Mouse (Mus musculus) midbrain, embryonic 12.5 days (tissue): ENCODE measurements around the gene Ttc21b. TPM values are rescaled to one million over a fixed set of nuclear protein-coding genes. Genes with fewer than 3 reads are reported as not detected.

Experiments used
- ATAC-seq: fragments of 200-750 bp; cut with Nextera tagmentation; 2 replicates; pipeline ENCODE4 v1.8.0; 2017; ENCODE audit warnings: low read depth, moderate TSS enrichment, moderate library complexity; ENCODE audit not compliant: low FRiP score
- H3K27ac ChIP-seq: fragments of 300-500 bp; sonication (generic); replicated peaks from 2 replicates; pipeline ENCODE4 v1.5.1; 2016; ENCODE audit warnings: mild to moderate bottlenecking
- H3K27me3 ChIP-seq: fragments of 300-500 bp; sonication (generic); 2 replicates; pipeline ENCODE4 v1.6.1; 2016; ENCODE audit warnings: mild to moderate bottlenecking
- H3K36me3 ChIP-seq: fragments of 300-500 bp; sonication (generic); 2 replicates; pipeline ENCODE4 v1.6.1; 2016
- H3K4me1 ChIP-seq: fragments of 300-500 bp; sonication (generic); 2 replicates; pipeline ENCODE4 v1.6.1; 2016
- H3K4me2 ChIP-seq: fragments of 300-500 bp; sonication (generic); replicated peaks from 2 replicates; pipeline ENCODE4 v1.6.1; 2016; ENCODE audit warnings: mild to moderate bottlenecking, moderate library complexity
- H3K4me3 ChIP-seq: fragments of 300-500 bp; sonication (generic); 2 replicates; pipeline ENCODE4 v1.5.1; 2016; ENCODE audit warnings: mild to moderate bottlenecking
- H3K9ac ChIP-seq: fragments of 300-500 bp; sonication (generic); replicated peaks from 2 replicates; pipeline ENCODE4 v1.6.1; 2016; ENCODE audit warnings: mild to moderate bottlenecking, moderate library complexity
- H3K9me3 ChIP-seq: fragments of 300-500 bp; sonication (generic); 2 replicates; pipeline ENCODE4 v1.6.1; 2016; ENCODE audit warnings: mild to moderate bottlenecking
- WGBS: fragments of 180-500 bp; shearing (Covaris S2); methylation state at CpG from one replicate; pipeline ENCODE4 v1.1.7; 2016; 5-methylcytosine and 5-hydroxymethylcytosine counted together
- polyA plus RNA-seq: library from polyadenylated mRNA; unstranded; fragments of >200 nt; fragmentation: Nextera tagmentation; extraction: Ambion mirVana; gene quantifications from 2 replicates; pipeline ENCODE4 v1.2.1, GENCODE M21; 2016

Ttc21b gene
- polyA plus RNA-seq, 1 experiment from 2014 or later: 15.9 TPM

DNA sequence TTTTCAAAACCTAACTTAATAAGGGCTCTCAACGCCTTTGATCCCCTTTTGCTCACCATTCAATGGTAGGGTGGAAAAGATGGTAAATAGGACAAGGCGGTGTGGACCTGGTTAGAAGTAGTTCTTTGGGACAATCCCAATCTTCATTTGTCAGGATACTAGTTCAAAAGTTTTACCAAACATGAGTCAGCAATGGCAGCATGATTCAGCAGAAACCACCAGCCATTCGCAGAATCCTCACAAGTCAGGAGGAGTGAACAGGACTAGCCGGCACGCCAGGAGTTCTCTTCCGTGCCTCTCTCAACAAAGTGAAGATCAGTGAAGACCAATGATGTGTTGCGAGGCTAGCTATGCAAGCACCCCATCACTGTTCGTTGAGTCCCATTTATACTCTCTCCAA, 91.4 kb downstream of the Ttc21b start:
- no peak overlapping the region for H3K9ac ChIP-seq
- H3K36me3 ChIP-seq: no peaks in the 10 kb centered on the region
- WGBS: 95% methylated on average over 8 of the region's 8 CpGs
- no peak overlapping the region for H3K4me2 ChIP-seq
- no peaks in the 10 kb centered on the region for H3K4me1 ChIP-seq
- no peak overlapping the region for H3K27ac ChIP-seq
- H3K4me3 ChIP-seq: no peak overlapping the region
- no peak for ATAC-seq
- H3K9me3 ChIP-seq: no peaks in the 10 kb centered on the region
- H3K27me3 ChIP-seq: no peaks in the 10 kb centered on the region

DNA sequence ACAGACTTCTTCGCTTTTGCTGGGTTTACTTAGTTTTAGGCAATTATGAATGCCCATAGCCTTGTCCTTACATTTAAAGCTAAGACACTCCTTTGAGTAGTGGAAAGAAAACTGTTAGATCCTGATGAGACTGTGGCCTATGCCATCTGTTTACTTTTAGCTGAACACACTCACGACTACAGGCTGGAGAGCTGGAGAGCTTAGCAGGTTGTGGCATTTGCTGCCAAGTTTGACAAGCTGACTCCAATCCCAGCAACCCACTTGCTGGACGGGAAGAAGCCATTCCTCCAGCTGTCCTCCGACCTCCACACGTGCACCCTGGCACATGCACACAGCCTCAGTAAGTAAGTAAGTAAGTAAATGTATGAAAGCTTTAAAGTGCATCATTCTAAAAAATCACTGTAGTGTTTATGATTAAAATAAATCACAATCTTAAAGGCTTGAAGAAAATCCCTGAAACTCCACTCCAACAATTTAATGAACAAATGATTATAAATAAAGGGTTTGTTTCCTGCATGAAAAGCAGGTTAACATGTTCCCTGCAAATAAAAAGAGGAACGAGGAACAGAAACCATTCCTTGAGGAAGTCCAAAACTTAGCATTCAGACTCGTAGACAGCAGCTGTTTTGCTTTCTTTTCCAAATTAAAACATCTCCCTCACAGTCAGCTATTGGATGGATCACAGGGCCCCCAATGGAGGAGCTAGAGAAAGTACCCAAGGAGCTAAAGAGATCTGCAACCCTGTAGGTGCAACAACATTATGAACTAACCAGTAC, 98.1 kb downstream of the Ttc21b start:
- no peak for ATAC-seq
- 70% methylated on average over 7 of the region's 7 CpGs for WGBS
- H3K9me3 ChIP-seq: no peaks in the 10 kb centered on the region

DNA sequence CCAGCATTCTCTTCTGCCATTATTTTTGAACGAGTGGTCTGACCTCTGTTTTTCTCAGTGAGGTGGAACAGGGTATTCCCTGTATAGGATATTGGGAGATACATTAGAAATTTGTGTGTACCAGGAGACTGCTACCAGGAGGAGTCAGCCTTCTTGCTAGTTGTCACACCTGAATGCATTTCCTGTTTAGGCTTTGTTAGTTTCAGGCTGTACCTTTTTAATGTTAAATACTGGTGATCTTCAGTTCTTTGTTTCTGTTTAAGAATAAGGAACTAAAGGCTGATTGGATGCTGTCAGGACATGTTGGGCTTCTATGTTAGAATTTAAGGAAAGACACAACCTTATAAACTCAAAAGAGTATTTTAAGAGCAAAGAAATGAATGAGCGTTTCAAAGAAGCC, 105.0 kb downstream of the Ttc21b start:
- ATAC-seq: no peak
- Histone ChIP-seq H3K4me3 (no peak overlapping the region), H3K27me3 (no peaks in the 10 kb centered on the region), H3K27ac (no peak overlapping the region), H3K9ac (no peak overlapping the region), H3K36me3 (no peaks in the 10 kb centered on the region), H3K4me2 (no peak overlapping the region), H3K4me1 (no peaks in the 10 kb centered on the region), H3K9me3 (no peaks in the 10 kb centered on the region)
- 76% methylated on average over 2 of the region's 2 CpGs for WGBS

More for the DNA sequence above, 98.1 kb downstream of the Ttc21b start:
- Histone ChIP-seq H3K36me3 (no peaks in the 10 kb centered on the region), H3K4me3 (no peak overlapping the region), H3K4me2 (no peak overlapping the region), H3K4me1 (no peaks in the 10 kb centered on the region), H3K9ac (no peak overlapping the region), H3K27ac (no peak overlapping the region), H3K27me3 (no peaks in the 10 kb centered on the region)

DNA sequence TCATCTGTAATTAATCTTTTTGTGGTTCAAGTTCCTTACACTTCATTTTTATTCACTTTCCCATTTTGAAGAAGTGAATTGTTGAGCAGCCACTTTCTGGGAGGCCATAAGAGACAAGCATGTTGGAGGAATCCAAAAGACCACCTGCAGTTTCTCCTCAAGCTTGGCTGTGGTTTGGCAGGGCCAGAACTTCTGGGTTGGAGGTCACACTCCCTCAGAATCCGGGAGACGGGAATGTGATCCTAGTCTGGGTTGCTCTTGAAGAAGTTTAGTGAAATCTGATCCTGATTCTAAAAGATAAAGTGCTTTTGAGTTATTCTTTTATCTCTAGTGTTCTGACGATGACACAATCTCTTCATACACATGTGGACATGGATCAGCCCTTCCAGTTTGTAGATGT, 105.9 kb downstream of the Ttc21b start:
- Histone ChIP-seq H3K36me3 (no peaks in the 10 kb centered on the region), H3K9me3 (no peaks in the 10 kb centered on the region), H3K4me3 (no peak overlapping the region), H3K27me3 (no peaks in the 10 kb centered on the region), H3K4me2 (no peak overlapping the region), H3K27ac (no peak overlapping the region), H3K9ac (no peak overlapping the region), H3K4me1 (no peaks in the 10 kb centered on the region)
- ATAC-seq: no peak
- 72% methylated on average over 3 of the region's 3 CpGs for WGBS

DNA sequence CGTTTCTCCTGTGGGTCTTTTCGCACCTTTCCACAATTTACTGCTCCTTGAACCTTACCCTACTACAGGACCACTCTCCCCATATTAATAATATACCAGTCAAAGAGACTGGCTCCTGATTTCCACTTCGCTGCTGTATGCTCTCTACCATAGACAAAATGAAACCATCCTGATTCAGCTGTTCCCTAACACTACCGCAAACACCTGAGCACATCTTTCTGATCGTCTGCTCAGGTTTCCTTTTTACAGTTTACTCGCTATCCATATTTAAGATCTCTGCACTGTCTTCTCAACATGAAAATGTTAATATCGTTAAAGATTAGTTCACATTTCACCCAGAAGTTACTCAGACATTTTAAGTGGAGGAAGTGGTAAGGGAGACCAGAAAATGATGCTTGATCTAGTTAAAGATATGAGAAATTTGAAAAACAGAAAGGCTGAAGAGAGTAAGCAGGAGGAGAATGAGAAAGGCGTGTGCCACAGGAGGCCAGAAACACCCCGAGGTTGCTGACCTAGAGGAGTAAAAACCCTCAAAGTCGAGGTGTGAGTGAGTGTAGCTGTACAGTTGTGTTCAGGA, 107.7 kb downstream of the Ttc21b start:
- Histone ChIP-seq H3K27me3 (no peaks in the 10 kb centered on the region), H3K36me3 (no peaks in the 10 kb centered on the region), H3K4me1 (no peaks in the 10 kb centered on the region), H3K9ac (no peak overlapping the region), H3K9me3 (no peaks in the 10 kb centered on the region), H3K4me2 (no peak overlapping the region), H3K4me3 (no peak overlapping the region), H3K27ac (no peak overlapping the region)
- no peak for ATAC-seq
- WGBS: 90% methylated on average over 10 of the region's 10 CpGs

DNA sequence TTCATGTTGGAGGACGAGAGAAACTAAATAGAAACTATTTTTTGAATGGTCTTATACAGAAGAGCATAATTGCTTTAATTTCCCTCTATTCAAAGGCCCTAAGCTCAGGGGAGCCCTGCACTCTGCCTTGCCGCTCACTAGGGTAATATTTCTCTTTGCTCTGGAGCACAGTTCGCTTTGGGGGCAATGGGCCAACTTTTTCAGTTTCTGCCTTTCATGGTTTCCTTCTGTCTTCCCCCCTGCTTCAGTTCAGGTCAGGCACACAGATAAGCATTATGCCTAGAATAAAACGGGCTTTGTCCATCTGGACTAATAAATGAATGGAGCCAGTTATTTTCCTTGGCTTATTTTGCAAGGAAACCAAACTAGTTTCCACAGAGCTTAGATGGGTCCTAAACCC, 109.9 kb downstream of the Ttc21b start:
- Histone ChIP-seq H3K9ac (no peak overlapping the region), H3K36me3 (no peaks in the 10 kb centered on the region), H3K4me3 (no peak overlapping the region), H3K9me3 (no peaks in the 10 kb centered on the region), H3K27me3 (no peaks in the 10 kb centered on the region), H3K4me2 (no peak overlapping the region), H3K27ac (no peak overlapping the region), H3K4me1 (no peaks in the 10 kb centered on the region)
- no peak for ATAC-seq
- 60% methylated on average over 4 of the region's 4 CpGs for WGBS

DNA sequence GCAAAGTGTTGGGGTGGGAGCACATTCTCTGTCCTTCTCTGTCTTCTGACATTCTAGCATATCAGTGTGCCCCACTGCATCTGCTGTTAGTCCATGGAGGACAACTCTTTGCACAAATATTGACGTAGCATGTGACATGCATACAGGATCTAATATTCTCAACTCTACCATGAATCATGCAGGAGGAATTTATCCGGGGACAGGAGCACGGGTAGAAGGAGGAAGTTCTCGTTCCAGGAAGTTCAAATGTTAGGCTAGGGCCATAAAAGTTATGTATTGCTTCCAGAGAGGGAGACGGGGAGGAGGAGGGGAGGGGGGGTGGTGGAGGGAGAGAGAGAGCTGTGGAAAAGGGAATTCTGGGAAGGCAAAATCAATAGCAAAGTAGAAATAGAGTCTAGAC, 111.6 kb downstream of the Ttc21b start:
- WGBS: 67% methylated on average over 5 of the region's 5 CpGs
- no peak overlapping the region for H3K27ac ChIP-seq
- H3K4me2 ChIP-seq: no peak overlapping the region
- H3K4me1 ChIP-seq: no peaks in the 10 kb centered on the region
- no peak overlapping the region for H3K9ac ChIP-seq
- H3K4me3 ChIP-seq: no peak overlapping the region
- no peaks in the 10 kb centered on the region for H3K36me3 ChIP-seq
- no peak for ATAC-seq
- H3K27me3 ChIP-seq: no peaks in the 10 kb centered on the region
- H3K9me3 ChIP-seq: no peaks in the 10 kb centered on the region

DNA sequence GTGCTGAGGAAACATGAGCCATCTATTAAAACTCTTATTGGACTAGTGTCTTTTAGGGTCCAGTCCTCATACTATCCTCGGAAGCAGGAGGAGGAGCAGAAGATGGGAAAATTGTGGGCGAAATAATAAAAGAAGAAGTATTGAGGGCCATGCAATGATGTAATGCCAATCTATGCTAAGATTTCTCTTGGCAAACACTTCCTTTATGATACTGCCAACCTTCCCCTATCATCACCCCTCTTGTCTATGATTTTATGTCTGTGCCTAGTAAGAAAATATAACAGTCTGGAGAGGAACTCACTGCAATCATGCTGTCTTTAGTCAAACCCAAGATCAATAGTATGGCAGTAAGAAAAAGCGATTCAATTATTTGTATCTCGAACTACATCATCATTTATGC, 113.1 kb downstream of the Ttc21b start:
- no peak for ATAC-seq
- H3K9ac ChIP-seq: no peak overlapping the region
- H3K4me2 ChIP-seq: no peak overlapping the region
- no peak overlapping the region for H3K4me3 ChIP-seq
- no peak overlapping the region for H3K27ac ChIP-seq
- no peaks in the 10 kb centered on the region for H3K27me3 ChIP-seq
- 90% methylated on average over 4 of the region's 4 CpGs for WGBS
- H3K4me1 ChIP-seq: no peaks in the 10 kb centered on the region
- H3K36me3 ChIP-seq: no peaks in the 10 kb centered on the region
- H3K9me3 ChIP-seq: no peaks in the 10 kb centered on the region

DNA sequence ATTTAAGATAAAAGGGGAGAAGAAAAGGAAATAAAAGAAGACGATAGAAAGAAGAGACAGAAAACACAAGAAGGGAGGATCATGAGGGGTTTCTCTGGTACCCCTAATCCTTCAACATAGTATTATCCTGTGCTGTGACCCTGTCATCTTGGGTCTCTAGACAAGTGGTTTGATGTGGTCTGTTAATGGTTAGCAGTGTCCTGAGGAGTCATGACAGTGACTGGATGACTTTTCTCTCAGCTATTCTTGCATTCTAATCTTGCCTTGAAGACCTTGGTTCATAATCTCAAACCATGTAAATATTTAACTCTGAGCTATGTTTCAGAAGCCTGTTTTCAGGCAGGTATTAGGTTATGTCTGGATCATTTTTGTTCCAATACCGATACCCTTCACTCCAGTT, 113.7 kb downstream of the Ttc21b start:
- H3K9me3 ChIP-seq: no peaks in the 10 kb centered on the region
- no peak overlapping the region for H3K4me2 ChIP-seq
- no peak for ATAC-seq
- no peaks in the 10 kb centered on the region for H3K36me3 ChIP-seq
- WGBS: 78% methylated on average over 2 of the region's 2 CpGs
- H3K27ac ChIP-seq: no peak overlapping the region
- H3K4me1 ChIP-seq: no peaks in the 10 kb centered on the region
- no peaks in the 10 kb centered on the region for H3K27me3 ChIP-seq
- H3K4me3 ChIP-seq: no peak overlapping the region
- no peak overlapping the region for H3K9ac ChIP-seq

DNA sequence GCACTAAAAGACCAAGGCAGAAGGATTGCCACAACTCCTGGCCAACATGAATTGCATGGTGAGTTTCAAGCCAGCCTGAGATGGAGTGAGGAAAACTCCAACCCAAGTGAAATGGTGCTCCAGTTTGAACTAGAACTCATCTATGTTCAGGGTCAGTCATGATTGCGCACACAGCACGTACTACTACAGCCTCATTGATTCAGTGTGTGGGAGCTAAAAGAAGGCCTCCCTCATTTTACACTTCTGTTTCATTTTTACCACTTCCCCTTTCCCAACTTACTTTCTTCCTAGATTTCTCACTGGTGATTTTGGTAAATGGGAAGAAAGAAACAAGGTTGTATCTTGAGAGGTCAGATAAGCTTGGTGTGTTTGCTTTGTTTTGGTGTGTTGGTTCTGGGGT, 114.1 kb downstream of the Ttc21b start:
- H3K36me3 ChIP-seq: no peaks in the 10 kb centered on the region
- no peaks in the 10 kb centered on the region for H3K4me1 ChIP-seq
- H3K27me3 ChIP-seq: no peaks in the 10 kb centered on the region
- no peak overlapping the region for H3K27ac ChIP-seq
- no peak overlapping the region for H3K4me3 ChIP-seq
- no peak overlapping the region for H3K4me2 ChIP-seq
- H3K9me3 ChIP-seq: no peaks in the 10 kb centered on the region
- ATAC-seq: no peak
- 93% methylated on average over 2 of the region's 2 CpGs for WGBS
- H3K9ac ChIP-seq: no peak overlapping the region

DNA sequence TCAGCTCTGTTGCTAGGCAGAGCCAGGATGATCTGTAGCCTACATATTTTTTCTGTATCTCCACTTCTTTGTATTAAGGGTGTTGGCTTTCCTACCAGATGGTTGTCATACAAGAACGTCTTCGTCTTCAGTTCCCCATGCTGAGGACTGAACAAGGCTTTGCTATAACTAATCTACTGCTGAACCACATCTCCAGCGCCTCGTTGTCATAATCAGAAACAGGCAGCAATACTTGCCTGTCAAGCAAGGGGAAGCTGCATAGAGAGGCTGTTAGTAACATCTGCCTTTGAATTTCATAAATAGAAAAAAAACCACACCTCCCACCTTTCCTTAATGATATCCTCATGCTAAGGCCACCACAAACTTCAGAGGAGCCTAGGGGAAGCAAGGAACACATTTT, 116.2 kb downstream of the Ttc21b start:
- no peaks in the 10 kb centered on the region for H3K9me3 ChIP-seq
- H3K9ac ChIP-seq: no peak overlapping the region
- no peak overlapping the region for H3K4me3 ChIP-seq
- no peaks in the 10 kb centered on the region for H3K27me3 ChIP-seq
- H3K36me3 ChIP-seq: no peaks in the 10 kb centered on the region
- no peak for ATAC-seq
- H3K27ac ChIP-seq: no peak overlapping the region
- no peaks in the 10 kb centered on the region for H3K4me1 ChIP-seq
- no peak overlapping the region for H3K4me2 ChIP-seq
- WGBS: 74% methylated on average over 4 of the region's 4 CpGs
